Mouse (Mus musculus): ENCODE data around the gene Doc2a. TPM values are rescaled to one million over a fixed set of nuclear protein-coding genes. Genes with fewer than 3 reads are reported as not detected.

The Doc2a gene
- total RNA-seq, 1 experiment, result 5.5 TPM

DNA sequence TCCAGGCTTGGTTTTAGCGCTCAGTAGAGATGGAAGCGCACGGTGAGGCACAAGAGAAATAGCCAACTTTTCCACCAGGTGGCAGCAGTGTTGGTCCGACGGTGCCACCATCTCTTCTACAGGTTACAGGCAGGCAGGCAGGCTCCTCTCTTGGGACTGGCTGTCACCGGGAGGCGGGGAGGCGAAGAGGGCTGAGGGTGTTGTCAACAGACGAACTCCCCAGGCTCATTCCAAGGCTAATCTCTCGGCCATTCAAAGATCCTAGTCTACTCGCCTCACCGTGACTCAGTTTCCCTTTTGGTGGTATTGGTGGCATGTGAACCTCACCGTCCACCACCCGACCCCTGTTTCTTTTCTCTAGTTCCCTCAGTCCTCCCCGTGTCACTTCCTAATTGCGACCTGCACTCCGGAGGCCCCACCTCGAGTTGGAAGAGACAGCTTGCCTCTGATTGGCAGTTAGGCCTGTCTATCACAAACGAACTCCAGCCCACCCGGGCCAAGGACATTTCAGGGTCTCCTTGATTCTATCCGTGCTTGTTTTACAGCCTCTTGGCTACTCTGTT, 15.1 kb upstream of the Doc2a start:
- peak; percentile 53; the same call in 1 of the 2 replicates for TF ChIP-seq HCFC1 (IDR thresholded peaks at IDR 0.05; ENCODE audit: borderline replicate concordance, insufficient read depth, low read length)
- no peak; the same call in 1 of the 2 replicates for TF ChIP-seq CHD2 (IDR thresholded peaks at IDR 0.05; ENCODE audit: low read depth, low read length)
- 0 out of 2 replicates have a peak, but pooled peaks have one; percentile 36 for TF ChIP-seq ZNF384 (IDR thresholded peaks at IDR 0.05; ENCODE audit: low read depth, low read length)
- no peak for TF ChIP-seq MAFK (IDR thresholded peaks at IDR 0.05; ENCODE audit: insufficient read depth, low read depth, low read length)
- TF ChIP-seq ZC3H11A (IDR thresholded peaks at IDR 0.05; ENCODE audit: borderline replicate concordance, low read depth, low read length), result peak; percentile 81; the same call in 1 of the 2 replicates
- Histone ChIP-seq H3K9ac (ENCODE audit: insufficient read depth, low read depth, low read length, poor library complexity, severe bottlenecking) (peak overlapping the region; percentile 72), H3K9me3 (ENCODE audit: control insufficient read depth, insufficient read depth, low read depth, low read length) (no peaks in the 10 kb centered on the region), H3K27ac (ENCODE audit: insufficient read depth, low read depth, low read length, poor library complexity, severe bottlenecking) (0 out of 2 replicates have a peak overlapping the region, but pooled peaks have one; percentile 37), H3K4me3 (ENCODE audit: insufficient read depth in 1 of 2, low read depth in 1 of 2, low read length in 2 of 2, poor library complexity in 1 of 2, severe bottlenecking in 1 of 2) (peak overlapping the region; percentile 72 to 81), H3K36me3 (ENCODE audit: control insufficient read depth, insufficient read depth, low read length, poor library complexity, severe bottlenecking) (no peaks in the 10 kb centered on the region), H3K4me1 (ENCODE audit: control insufficient read depth in 2 of 2, insufficient read depth in 2 of 2, low read length in 2 of 2, poor library complexity in 1 of 2) (peaks cover 2 to 13% of the 10 kb centered on the region in 2 experiments; a peak in 1 of 4 replicates)
- in situ Hi-C loops (cut with MboI; ENCODE audit: low sequenced_read_pairs in 2 of 2, unreplicated experiment in 2 of 2), result loop anchor here in 1 of 2 experiments (10.0 kb wide), 1 partner anchor 273 kb away; no protein-coding TSS in a partner anchor
- peak; percentile 96 for DNase-seq (ENCODE audit: low read depth, low spot score)

- TF ChIP-seq ZC3H11A (IDR thresholded peaks at IDR 0.05; ENCODE audit: borderline replicate concordance, low read depth, low read length) (no peak), CHD2 (IDR thresholded peaks at IDR 0.05; ENCODE audit: low read depth, low read length) (no peak), MAFK (IDR thresholded peaks at IDR 0.05; ENCODE audit: insufficient read depth, low read depth, low read length) (no peak), ZNF384 (IDR thresholded peaks at IDR 0.05; ENCODE audit: low read depth, low read length) (no peak), HCFC1 (IDR thresholded peaks at IDR 0.05; ENCODE audit: borderline replicate concordance, insufficient read depth, low read length) (no peak)
Measured at GRCm38 (mm10) chr7:126833294-126833693, 13.9 kb upstream of the Doc2a start.

DNA sequence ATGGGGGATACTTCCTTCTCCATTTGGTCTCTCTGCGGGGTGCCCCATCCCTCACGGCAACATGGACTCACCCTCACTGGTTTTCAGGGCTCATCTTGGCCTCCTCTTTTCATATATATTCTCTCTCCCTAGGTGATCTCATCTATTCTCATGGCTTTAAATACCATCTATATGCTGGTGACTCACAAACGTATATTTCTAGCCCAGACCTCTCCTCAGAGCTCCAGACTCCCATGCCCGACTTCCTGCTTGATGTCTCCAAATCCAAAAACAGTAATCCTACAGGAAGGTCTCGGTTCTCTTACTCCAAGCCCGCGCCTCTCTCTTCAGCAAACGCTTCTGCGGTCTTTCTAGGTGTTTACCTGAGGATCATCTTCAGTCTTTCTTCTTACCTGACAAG, 3.9 kb upstream of the Doc2a start:
- peaks cover 0 to 2% of the 10 kb centered on the region in 2 experiments; a peak in 1 of 4 replicates for H3K4me1 ChIP-seq (ENCODE audit: control insufficient read depth in 2 of 2, insufficient read depth in 2 of 2, low read length in 2 of 2, poor library complexity in 1 of 2)
- H3K36me3 ChIP-seq (ENCODE audit: control insufficient read depth, insufficient read depth, low read length, poor library complexity, severe bottlenecking), result no peaks in the 10 kb centered on the region
- no peak for DNase-seq (ENCODE audit: low read depth, low spot score)
- in situ Hi-C loops (cut with MboI; ENCODE audit: low sequenced_read_pairs in 2 of 2, unreplicated experiment in 2 of 2), result no loop called here
- no peaks in the 10 kb centered on the region for H3K9me3 ChIP-seq (ENCODE audit: control insufficient read depth, insufficient read depth, low read depth, low read length)
- no peak for TF ChIP-seq HCFC1 (IDR thresholded peaks at IDR 0.05; ENCODE audit: borderline replicate concordance, insufficient read depth, low read length)
- no peak for TF ChIP-seq ZNF384 (IDR thresholded peaks at IDR 0.05; ENCODE audit: low read depth, low read length)
- TF ChIP-seq ZC3H11A (IDR thresholded peaks at IDR 0.05; ENCODE audit: borderline replicate concordance, low read depth, low read length), result no peak
- no peak for TF ChIP-seq MAFK (IDR thresholded peaks at IDR 0.05; ENCODE audit: insufficient read depth, low read depth, low read length)
- TF ChIP-seq CHD2 (IDR thresholded peaks at IDR 0.05; ENCODE audit: low read depth, low read length), result no peak
- H3K27ac ChIP-seq (ENCODE audit: insufficient read depth, low read depth, low read length, poor library complexity, severe bottlenecking), result no peak overlapping the region
- H3K9ac ChIP-seq (ENCODE audit: insufficient read depth, low read depth, low read length, poor library complexity, severe bottlenecking), result no peak overlapping the region
- no peak overlapping the region for H3K4me3 ChIP-seq (ENCODE audit: insufficient read depth in 1 of 2, low read depth in 1 of 2, low read length in 2 of 2, poor library complexity in 1 of 2, severe bottlenecking in 1 of 2)

More at GRCm38 (mm10) chr7:126833294-126833693, 13.9 kb upstream of the Doc2a start:
- Histone ChIP-seq H3K36me3 (ENCODE audit: control insufficient read depth, insufficient read depth, low read length, poor library complexity, severe bottlenecking) (no peaks in the 10 kb centered on the region), H3K9me3 (ENCODE audit: control insufficient read depth, insufficient read depth, low read depth, low read length) (no peaks in the 10 kb centered on the region), H3K9ac (ENCODE audit: insufficient read depth, low read depth, low read length, poor library complexity, severe bottlenecking) (no peak overlapping the region), H3K4me3 (ENCODE audit: insufficient read depth in 1 of 2, low read depth in 1 of 2, low read length in 2 of 2, poor library complexity in 1 of 2, severe bottlenecking in 1 of 2) (no peak overlapping the region), H3K4me1 (ENCODE audit: control insufficient read depth in 2 of 2, insufficient read depth in 2 of 2, low read length in 2 of 2, poor library complexity in 1 of 2) (peaks cover 2 to 13% of the 10 kb centered on the region in 2 experiments; a peak in 1 of 4 replicates), H3K27ac (ENCODE audit: insufficient read depth, low read depth, low read length, poor library complexity, severe bottlenecking) (no peak overlapping the region)
- no peak for DNase-seq (ENCODE audit: low read depth, low spot score)
- in situ Hi-C loops (cut with MboI; ENCODE audit: low sequenced_read_pairs in 2 of 2, unreplicated experiment in 2 of 2), result loop anchor here in 1 of 2 experiments (10.0 kb wide), 1 partner anchor 272 kb away; no protein-coding TSS in a partner anchor

- H3K4me1 ChIP-seq (ENCODE audit: control insufficient read depth in 2 of 2, insufficient read depth in 2 of 2, low read length in 2 of 2, poor library complexity in 1 of 2), result peaks cover 0 to 2% of the 10 kb centered on the region in 2 experiments; a peak in 1 of 4 replicates
- no peak overlapping the region for H3K27ac ChIP-seq (ENCODE audit: insufficient read depth, low read depth, low read length, poor library complexity, severe bottlenecking)
- DNase-seq (ENCODE audit: low read depth, low spot score), result no peak
- H3K4me3 ChIP-seq (ENCODE audit: insufficient read depth in 1 of 2, low read depth in 1 of 2, low read length in 2 of 2, poor library complexity in 1 of 2, severe bottlenecking in 1 of 2), result no peak overlapping the region
- TF ChIP-seq ZC3H11A (IDR thresholded peaks at IDR 0.05; ENCODE audit: borderline replicate concordance, low read depth, low read length) (no peak), ZNF384 (IDR thresholded peaks at IDR 0.05; ENCODE audit: low read depth, low read length) (no peak), CHD2 (IDR thresholded peaks at IDR 0.05; ENCODE audit: low read depth, low read length) (no peak), HCFC1 (IDR thresholded peaks at IDR 0.05; ENCODE audit: borderline replicate concordance, insufficient read depth, low read length) (no peak), MAFK (IDR thresholded peaks at IDR 0.05; ENCODE audit: insufficient read depth, low read depth, low read length) (no peak)
- no peaks in the 10 kb centered on the region for H3K9me3 ChIP-seq (ENCODE audit: control insufficient read depth, insufficient read depth, low read depth, low read length)
- in situ Hi-C loops (cut with MboI; ENCODE audit: low sequenced_read_pairs in 2 of 2, unreplicated experiment in 2 of 2), result no loop called here
- no peak overlapping the region for H3K9ac ChIP-seq (ENCODE audit: insufficient read depth, low read depth, low read length, poor library complexity, severe bottlenecking)
- no peaks in the 10 kb centered on the region for H3K36me3 ChIP-seq (ENCODE audit: control insufficient read depth, insufficient read depth, low read length, poor library complexity, severe bottlenecking)
Measured at GRCm38 (mm10) chr7:126845516-126845915, 1.7 kb upstream of the Doc2a start.
